Mouse (Mus musculus): ENCODE data around the gene Lce3a.
A peak's percentile ranks its signal among the peaks of the same experiment; 100 is the strongest.

The Lce3a gene

GRCm38 (mm10) chr3:92926130-92926529, at the start of gene Lce3a:
Gene Lce3a (minus strand): TSS chr3:92926230.
- DNase-seq = no peak

- no peak for DNase-seq
These were observed 40.7 kb upstream of the Lce3a start, which contains the start of gene Lce3e for GRCm38 (mm10) chr3:92966761-92967160. Gene Lce3e (plus strand): TSS chr3:92967061.

GRCm38 (mm10) chr3:92957090-92957489, 31.1 kb upstream of the Lce3a start, which contains the start of gene Lce3d:
Gene Lce3d (plus strand): TSS chr3:92957390.
- DNase-seq = no peak

GRCm38 (mm10) chr3:92944186-92944585, 18.2 kb upstream of the Lce3a start, which contains the start of gene Lce3c:
Gene Lce3c (plus strand): TSS chr3:92944486.
- DNase-seq = no peak

- no peak for DNase-seq
These were observed 6.6 kb upstream of the Lce3a start, which contains the start of gene Lce3b for GRCm38 (mm10) chr3:92932679-92933078. Gene Lce3b (plus strand): TSS chr3:92932979.

- DNase-seq = no peak
These were observed 5.7 kb downstream of the Lce3a start for GRCm38 (mm10) chr3:92920364-92920763.

GRCm38 (mm10) chr3:92907571-92907970, 18.5 kb downstream of the Lce3a start:
- no peak for DNase-seq

- no peak for DNase-seq
These were observed 20.8 kb downstream of the Lce3a start for GRCm38 (mm10) chr3:92905182-92905581.

GRCm38 (mm10) chr3:92903640-92904039, 22.4 kb downstream of the Lce3a start:
- no peak for DNase-seq

GRCm38 (mm10) chr3:92902992-92903391, 23.0 kb downstream of the Lce3a start:
- peak in 1 of 2 experiments; percentile 2 for DNase-seq

- DNase-seq = no peak
These were observed 31.5 kb downstream of the Lce3a start for GRCm38 (mm10) chr3:92894489-92894888.

GRCm38 (mm10) chr3:92894063-92894462, 32.0 kb downstream of the Lce3a start:
- no peak for DNase-seq
